Mouse (Mus musculus) hindbrain, embryonic 15.5 days (tissue): ENCODE results near the gene Anxa10. TPM values are rescaled to one million over a fixed set of nuclear protein-coding genes. Genes with fewer than 3 reads are reported as not detected.

ENCODE experiments used
- polyA plus RNA-seq: library from polyadenylated mRNA; unstranded; fragments of >200 nt; fragmentation: Nextera tagmentation; extraction: Ambion mirVana; gene quantifications from 2 replicates; pipeline ENCODE4 v1.2.1, GENCODE M21; 2015

Gene Anxa10
- polyA plus RNA-seq, 1 experiment from 2014 or later = 0.12 TPM

Other genes with a start within 250 kb of the Anxa10 start
- 18.1 and 20.6 TPM in 2 replicates for gene Palld, start 220.5 kb downstream of the Anxa10 start, polyA plus RNA-seq
- 0.22 and 0.69 TPM in 2 replicates for gene Ddx60, start 195.1 kb downstream of the Anxa10 start, polyA plus RNA-seq